Mouse (Mus musculus): ENCODE measurements around the gene Tarbp1.
"Not testable (repeated sequence)": the region's sequence is repeated elsewhere in the genome, so short reads cannot be mapped to it uniquely, and the experiment has no call there.

Gene Tarbp1

GRCm38 (mm10) chr8:126405030-126405429 lies 69.8 kb downstream of the Tarbp1 start:
- no peak for DNase-seq

GRCm38 (mm10) chr8:126404550-126404949 lies 70.3 kb downstream of the Tarbp1 start:
- not testable (repeated sequence) for DNase-seq

GRCm38 (mm10) chr8:126398349-126398748 lies 76.5 kb downstream of the Tarbp1 start:
- DNase-seq, result no peak

- DNase-seq, result peak; percentile 27
These were observed 78.9 kb downstream of the Tarbp1 start for GRCm38 (mm10) chr8:126395917-126396316.

GRCm38 (mm10) chr8:126395386-126395785 lies 79.5 kb downstream of the Tarbp1 start:
- no peak for DNase-seq

- DNase-seq, result no peak
These were observed 83.3 kb downstream of the Tarbp1 start for GRCm38 (mm10) chr8:126391541-126391940.

GRCm38 (mm10) chr8:126387566-126387965 lies 87.3 kb downstream of the Tarbp1 start:
- DNase-seq, result no peak

GRCm38 (mm10) chr8:126382749-126383148 lies 92.1 kb downstream of the Tarbp1 start:
- peak; percentile 33 for DNase-seq

- no peak for DNase-seq
These were observed 92.6 kb downstream of the Tarbp1 start for GRCm38 (mm10) chr8:126382216-126382615.

- no peak for DNase-seq
These were observed 93.6 kb downstream of the Tarbp1 start for GRCm38 (mm10) chr8:126381299-126381698.

GRCm38 (mm10) chr8:126380141-126380540 lies 94.7 kb downstream of the Tarbp1 start:
- DNase-seq, result no peak

- no peak for DNase-seq
These were observed 95.3 kb downstream of the Tarbp1 start for GRCm38 (mm10) chr8:126379580-126379979.
